Mouse (Mus musculus) kidney, adult 2 months (tissue): Measurements from ENCODE around the gene Trak2.

ENCODE experiments used
- CTCF ChIP-seq: fragments of 200-500 bp; conservative IDR thresholded peaks from 2 replicates; pipeline ENCODE4 v1.5.1; 2011; ENCODE audit warnings: low read depth, mild to moderate bottlenecking, control low read depth, low read length, moderate library complexity, mixed read lengths; ENCODE audit not compliant: insufficient read depth, insufficient read length
- POLR2A ChIP-seq: fragments of 200-500 bp; IDR thresholded peaks from one replicate; pipeline ENCODE4 v1.6.1; 2011; ENCODE audit warnings: low read depth, low read length, control low read depth

GRCm38 (mm10) chr1:58936746-58937605 is 36.3 kb downstream of the Trak2 start:
- no peak for TF ChIP-seq CTCF
- no peak for TF ChIP-seq POLR2A
